Comparison of ENCODE assay signal across 8 mouse cellular contexts in genomic region chr4:133010611-133011010, GRCm38 (mm10). TPM values are rescaled to one million over a fixed set of nuclear protein-coding genes. Genes with fewer than 3 reads are reported as not detected.
A peak's percentile ranks its signal among the peaks of the same experiment; 100 is the strongest.
DNase-seq lines count a peak whose midpoint lies in the region; ATAC-seq lines count a peak whose summit lies in the region.

No protein-coding gene starts in this region.

- peak overlapping the region; percentile 97 for H3K4me3 ChIP-seq in megakaryocyte, embryonic 14.5 days (replicated peaks)
- peak overlapping the region; percentile 99 for H3K4me3 ChIP-seq in kidney, embryonic 15.5 days (replicated peaks)
- H3K4me3 ChIP-seq in neural tube, embryonic 11.5 days (ENCODE audit: low read depth, low read length), result peak overlapping the region; percentile 95

- ATAC-seq in CD4-positive, CD25-positive, alpha-beta regulatory T cell, adult 4 months, result no peak
- no peak for ATAC-seq in megakaryocyte, adult 5-6 weeks (ENCODE audit: poor library complexity, severe bottlenecking)
- no peak for ATAC-seq in kidney, embryonic 15.5 days (replicated peaks; ENCODE audit: low FRiP score)
- ATAC-seq in neural tube, embryonic 11.5 days (ENCODE audit: insufficient read depth, low FRiP score, low TSS enrichment), result no peak

- peak; percentile 35 for DNase-seq in CD4-positive, CD25-positive, alpha-beta regulatory T cell, adult 2 months (ENCODE audit: low read depth, low spot score)
- no peak for DNase-seq in neural tube, embryonic 11.5 days (ENCODE audit: low spot score)
- DNase-seq in retina, postnatal 1 day, result no peak
- no peak for DNase-seq in layer of hippocampus, postnatal 36 days

- H3K9ac ChIP-seq in kidney, embryonic 15.5 days, result peak overlapping the region; percentile 97; the same call in 1 of the 2 replicates
- H3K9ac ChIP-seq in neural tube, embryonic 11.5 days (ENCODE audit: low read length), result no peak overlapping the region

- H3K27me3 ChIP-seq in megakaryocyte, embryonic 14.5 days (replicated peaks), result peaks cover 10% of the 10 kb centered on the region
- H3K27me3 ChIP-seq in kidney, embryonic 15.5 days, result peaks cover 12% of the 10 kb centered on the region
- H3K27me3 ChIP-seq in neural tube, embryonic 11.5 days (ENCODE audit: control insufficient read depth, insufficient read depth, low read length), result peaks cover 13% of the 10 kb centered on the region

- no peak overlapping the region for H3K27ac ChIP-seq in kidney, embryonic 15.5 days
- H3K27ac ChIP-seq in neural tube, embryonic 11.5 days (ENCODE audit: low read depth, low read length), result 0 out of 2 replicates have a peak overlapping the region, but pooled peaks have one; percentile 27

- peaks cover 70% of the 10 kb centered on the region for H3K4me1 ChIP-seq in megakaryocyte, embryonic 14.5 days
- peaks cover 62% of the 10 kb centered on the region for H3K4me1 ChIP-seq in kidney, embryonic 15.5 days
- H3K4me1 ChIP-seq in neural tube, embryonic 11.5 days (ENCODE audit: control insufficient read depth, insufficient read depth, low read length), result peaks cover 30% of the 10 kb centered on the region

- WGBS in kidney, embryonic 15.5 days, result 2% methylated on average over 17 of the region's 17 CpGs
- 1% methylated on average over 17 of the region's 17 CpGs for WGBS in neural tube, embryonic 11.5 days

- H3K9me3 ChIP-seq in megakaryocyte, embryonic 14.5 days, result no peaks in the 10 kb centered on the region
- no peaks in the 10 kb centered on the region for H3K9me3 ChIP-seq in kidney, embryonic 15.5 days (replicated peaks)
- no peaks in the 10 kb centered on the region for H3K9me3 ChIP-seq in neural tube, embryonic 11.5 days (ENCODE audit: control insufficient read depth, low read length)

- peaks cover 2% of the 10 kb centered on the region for H3K36me3 ChIP-seq in megakaryocyte, embryonic 14.5 days (replicated peaks; ENCODE audit: low read length)
- no peaks in the 10 kb centered on the region for H3K36me3 ChIP-seq in kidney, embryonic 15.5 days
- no peaks in the 10 kb centered on the region for H3K36me3 ChIP-seq in neural tube, embryonic 11.5 days (ENCODE audit: control insufficient read depth, insufficient read depth, low read length)

- peak overlapping the region; percentile 66 for H3K4me2 ChIP-seq in kidney, embryonic 15.5 days
- H3K4me2 ChIP-seq in neural tube, embryonic 11.5 days (ENCODE audit: low read depth), result peak overlapping the region; percentile 87

RNA-seq across cellular contexts. Expression of gene Ahdc1, which starts 0.4 kb away (rescaled TPM):
- 1 to 10 TPM; 2.6 to 3.7 TPM for polyA plus RNA-seq in CD4-positive, CD25-positive, alpha-beta regulatory T cell, adult 4 months (2017; shearing (Covaris generic))
- polyA plus RNA-seq in megakaryocyte, embryonic 14.5 days (2012; ENCODE audit: insufficient read depth, low replicate concordance), result 42.4 and 114 TPM in 2 replicates
- total RNA-seq in megakaryocyte, adult 5-6 weeks (2015), result 3.0 and 4.4 TPM in 2 replicates
- 0.77 and 3.6 TPM in 2 replicates for total RNA-seq in megakaryocyte, adult 5-6 weeks (2017)
- polyA plus RNA-seq in kidney, embryonic 15.5 days (2015; fragmentation: Nextera tagmentation; extraction: Ambion mirVana), result 7.4 and 10.1 TPM in 2 replicates
- 6.1 and 7.2 TPM in 2 replicates for polyA plus RNA-seq in neural tube, embryonic 11.5 days (2014; fragmentation: Nextera tagmentation; extraction: Ambion mirVana)
- total RNA-seq in layer of hippocampus, postnatal 36 days (2021), result 100 to 1,000 TPM; 111 to 113 TPM

RNA-seq across cellular contexts. Expression of gene Fgr, which starts 36.7 kb away (rescaled TPM):
- polyA plus RNA-seq in CD4-positive, CD25-positive, alpha-beta regulatory T cell, adult 4 months (2017; shearing (Covaris generic)), result 1 to 10 TPM; 3.7 to 8.2 TPM
- polyA plus RNA-seq in megakaryocyte, embryonic 14.5 days (2012; ENCODE audit: insufficient read depth, low replicate concordance), result 4.8 TPM in 1 of 2 replicates, not detected in the other
- 108 and 116 TPM in 2 replicates for total RNA-seq in megakaryocyte, adult 5-6 weeks (2015)
- 111 and 112 TPM in 2 replicates for total RNA-seq in megakaryocyte, adult 5-6 weeks (2017)
- polyA plus RNA-seq in kidney, embryonic 15.5 days (2015; fragmentation: Nextera tagmentation; extraction: Ambion mirVana), result 0.63 and 0.81 TPM in 2 replicates
- polyA plus RNA-seq in neural tube, embryonic 11.5 days (2014; fragmentation: Nextera tagmentation; extraction: Ambion mirVana), result 0.09 and 0.24 TPM in 2 replicates
- under 1 TPM in 1 of 2 experiments, not detected in 1; 0.66 TPM for total RNA-seq in layer of hippocampus, postnatal 36 days (2021)
